9 mouse cellular contexts compared by ENCODE assay signal in genomic region chr15:102624291-102624969, GRCm38 (mm10). TPM values are rescaled to one million over a fixed set of nuclear protein-coding genes. Genes with fewer than 3 reads are reported as not detected.
DNase-seq lines count a peak whose midpoint lies in the region; ATAC-seq and TF ChIP-seq lines count a peak whose summit lies in the region.
"Had no signal": no experiment of that assay in that cellular context is flagged by ENCODE, and none has a peak within 500 bp of the region (broad histone marks: within the 10 kb centered on the region; RNA-seq: fewer than 3 reads in every experiment).

No protein-coding gene starts in this region.

- no peak for ATAC-seq in forebrain, embryonic 13.5 days
- ATAC-seq in hindbrain, embryonic 12.5 days (ENCODE audit: low FRiP score), result no peak; the same call in 1 of the 2 replicates
- ATAC-seq in liver, postnatal 0 days, result no peak

- no peak overlapping the region for H3K27ac ChIP-seq in forebrain, embryonic 13.5 days
- peak overlapping the region; percentile 96; the same call in 1 of the 2 replicates for H3K27ac ChIP-seq in hindbrain, embryonic 12.5 days
- peak overlapping the region; percentile 96 for H3K27ac ChIP-seq in liver, postnatal 0 days (ENCODE audit: low read depth)

- WGBS in forebrain, embryonic 13.5 days, result 8% methylated on average over 17 of the region's 17 CpGs
- WGBS in hindbrain, embryonic 12.5 days, result 7% methylated on average over 17 of the region's 17 CpGs
- 3% methylated on average over 17 of the region's 17 CpGs for WGBS in liver, postnatal 0 days (ENCODE audit: insufficient replicate concordance)

- H3K9me3 ChIP-seq in forebrain, embryonic 13.5 days (replicated peaks), result no peaks in the 10 kb centered on the region
- H3K9me3 ChIP-seq in hindbrain, embryonic 12.5 days (replicated peaks), result no peaks in the 10 kb centered on the region
- no peaks in the 10 kb centered on the region for H3K9me3 ChIP-seq in liver, postnatal 0 days (ENCODE audit: low read length)

- H3K36me3 ChIP-seq in forebrain, embryonic 13.5 days (ENCODE audit: poor library complexity, severe bottlenecking), result no peaks in the 10 kb centered on the region
- no peaks in the 10 kb centered on the region for H3K36me3 ChIP-seq in hindbrain, embryonic 12.5 days
- no peaks in the 10 kb centered on the region for H3K36me3 ChIP-seq in liver, postnatal 0 days (replicated peaks; ENCODE audit: insufficient read depth, low read length)

- TF ChIP-seq EP300 in liver, postnatal 0 days (IDR thresholded peaks at IDR 0.05; ENCODE audit: low read depth), result no peak

- H3K4me1 ChIP-seq in forebrain, embryonic 13.5 days, result peaks cover 24% of the 10 kb centered on the region
- H3K4me1 ChIP-seq in hindbrain, embryonic 12.5 days, result peaks cover 15% of the 10 kb centered on the region
- H3K4me1 ChIP-seq in liver, postnatal 0 days (ENCODE audit: insufficient read depth), result peaks cover 20% of the 10 kb centered on the region

- DNase-seq in adrenal gland, postnatal 10 days, result peak; percentile 41
- DNase-seq in adrenal gland, postnatal 4 days (ENCODE audit: low spot score in 2 of 2), result no peak
- DNase-seq in thymus, postnatal 14 days, result peak; percentile 5
- DNase-seq in thymus, postnatal 4 days, result no peak
- DNase-seq in liver, postnatal 0 days, result no peak
- peak; percentile 35 for DNase-seq in retina, embryonic 14.5 days (ENCODE audit: low spot score)

- peak overlapping the region; percentile 83 for H3K4me2 ChIP-seq in forebrain, embryonic 13.5 days
- H3K4me2 ChIP-seq in hindbrain, embryonic 12.5 days (replicated peaks), result peak overlapping the region; percentile 87
- peak overlapping the region; percentile 85 for H3K4me2 ChIP-seq in liver, postnatal 0 days (ENCODE audit: low read depth, low read length)

- peak overlapping the region; percentile 57 for H3K4me3 ChIP-seq in forebrain, embryonic 13.5 days
- H3K4me3 ChIP-seq in hindbrain, embryonic 12.5 days, result peak overlapping the region; percentile 61
- peak overlapping the region; percentile 69 for H3K4me3 ChIP-seq in liver, postnatal 0 days (ENCODE audit: low read depth, low read length)

- no peaks in the 10 kb centered on the region for H3K27me3 ChIP-seq in forebrain, embryonic 13.5 days
- no peaks in the 10 kb centered on the region for H3K27me3 ChIP-seq in hindbrain, embryonic 12.5 days
- no peaks in the 10 kb centered on the region for H3K27me3 ChIP-seq in liver, postnatal 0 days (ENCODE audit: insufficient read depth, low read length)

- peak overlapping the region; percentile 75 for H3K9ac ChIP-seq in forebrain, embryonic 13.5 days
- peak overlapping the region; percentile 74 for H3K9ac ChIP-seq in hindbrain, embryonic 12.5 days
- peak overlapping the region; percentile 76 for H3K9ac ChIP-seq in liver, postnatal 0 days (replicated peaks)

- TF ChIP-seq CTCF in liver, postnatal 0 days (IDR thresholded peaks at IDR 0.05; ENCODE audit: low read depth), result no peak

RNA-seq across cellular contexts. Expression of gene Gm28047, which starts 0.4 kb away (rescaled TPM):
- total RNA-seq in adrenal gland, postnatal 10 days (2021), result 1 to 10 TPM in 1 of 2 experiments, not detected in 1; 1.5 TPM
- total RNA-seq in adrenal gland, postnatal 4 days (2021), result 1 to 10 TPM in 1 of 2 experiments, not detected in 1; 1.5 TPM
- not detected in 2 replicates for polyA plus RNA-seq in forebrain, embryonic 13.5 days (2015; fragmentation: Nextera tagmentation; extraction: Ambion mirVana)
- polyA plus RNA-seq in hindbrain, embryonic 12.5 days (2016; fragmentation: Nextera tagmentation; extraction: Ambion mirVana), result not detected in 2 replicates
- polyA plus RNA-seq in liver, postnatal 0 days (2015; fragmentation: Nextera tagmentation; extraction: Ambion mirVana), result not detected in 2 replicates
- polyA plus RNA-seq: gonadal fat pad, adult 2 months had no signal

RNA-seq across cellular contexts. Expression of gene Atf7, which starts 0.8 kb away (rescaled TPM):
- 10 to 100 TPM; 68.5 to 80.8 TPM for total RNA-seq in adrenal gland, postnatal 10 days (2021)
- 10 to 100 TPM; 81.4 to 87.1 TPM for total RNA-seq in adrenal gland, postnatal 4 days (2021)
- 19.8 and 22.1 TPM in 2 replicates for polyA plus RNA-seq in forebrain, embryonic 13.5 days (2015; fragmentation: Nextera tagmentation; extraction: Ambion mirVana)
- polyA plus RNA-seq in hindbrain, embryonic 12.5 days (2016; fragmentation: Nextera tagmentation; extraction: Ambion mirVana), result 23.6 and 24.5 TPM in 2 replicates
- polyA plus RNA-seq in liver, postnatal 0 days (2015; fragmentation: Nextera tagmentation; extraction: Ambion mirVana), result 7.7 and 8.1 TPM in 2 replicates

RNA-seq across cellular contexts. Expression of gene Atp5g2, which starts 47.7 kb away (rescaled TPM):
- total RNA-seq in adrenal gland, postnatal 10 days (2021), result 10 to 100 TPM; 41.9 to 42.3 TPM
- 10 to 100 TPM; 18.1 to 18.2 TPM for total RNA-seq in adrenal gland, postnatal 4 days (2021)
- polyA plus RNA-seq in forebrain, embryonic 13.5 days (2015; fragmentation: Nextera tagmentation; extraction: Ambion mirVana), result 52.3 and 79.6 TPM in 2 replicates
- 53.9 and 60.4 TPM in 2 replicates for polyA plus RNA-seq in hindbrain, embryonic 12.5 days (2016; fragmentation: Nextera tagmentation; extraction: Ambion mirVana)
- 49.2 and 53.0 TPM in 2 replicates for polyA plus RNA-seq in liver, postnatal 0 days (2015; fragmentation: Nextera tagmentation; extraction: Ambion mirVana)

Comparison
In these comparisons a context has a peak if more than half of its experiments do, and no peak if none do; other contexts are left out.
1. DNase-seq: peak in adrenal gland, postnatal 10 days (single experiment), thymus, postnatal 14 days (single experiment) and retina, embryonic 14.5 days (single experiment); none in adrenal gland, postnatal 4 days (0 of 2), thymus, postnatal 4 days (single experiment) and liver, postnatal 0 days (single experiment).
2. Peak in every context shown above with its lines, with median percentiles within 50 percentile points of each other: H3K4me2 ChIP-seq, H3K4me3 ChIP-seq and H3K9ac ChIP-seq.